Mouse (Mus musculus): ENCODE measurements around the gene Vma21. TPM values are rescaled to one million over a fixed set of nuclear protein-coding genes. Genes with fewer than 3 reads are reported as not detected.

Gene Vma21
- polyA plus RNA-seq, 1 experiment from 2014 or later = 42.4 TPM

Other genes with a start within 250 kb of the Vma21 start
- gene Gpr50, start 152.3 kb upstream of the Vma21 start, polyA plus RNA-seq (2015; fragmentation: Nextera tagmentation; extraction: Ambion mirVana) = 0.34 and 0.42 TPM in 2 replicates
- 0.10 TPM in 1 of 2 replicates, not detected in the other for gene Gm1141, start 105.1 kb downstream of the Vma21 start, polyA plus RNA-seq (2015; fragmentation: Nextera tagmentation; extraction: Ambion mirVana)
- 11.0 and 11.5 TPM in 2 replicates for gene Prrg3, start 146.7 kb downstream of the Vma21 start, polyA plus RNA-seq (2015; fragmentation: Nextera tagmentation; extraction: Ambion mirVana)
- not detected in 2 replicates for gene Fate1, start 157.1 kb downstream of the Vma21 start, polyA plus RNA-seq (2015; fragmentation: Nextera tagmentation; extraction: Ambion mirVana)
- gene Cnga2, start 175.9 kb downstream of the Vma21 start, polyA plus RNA-seq (2015; fragmentation: Nextera tagmentation; extraction: Ambion mirVana) = 0.09 and 0.17 TPM in 2 replicates